In the genomic region with DNA sequence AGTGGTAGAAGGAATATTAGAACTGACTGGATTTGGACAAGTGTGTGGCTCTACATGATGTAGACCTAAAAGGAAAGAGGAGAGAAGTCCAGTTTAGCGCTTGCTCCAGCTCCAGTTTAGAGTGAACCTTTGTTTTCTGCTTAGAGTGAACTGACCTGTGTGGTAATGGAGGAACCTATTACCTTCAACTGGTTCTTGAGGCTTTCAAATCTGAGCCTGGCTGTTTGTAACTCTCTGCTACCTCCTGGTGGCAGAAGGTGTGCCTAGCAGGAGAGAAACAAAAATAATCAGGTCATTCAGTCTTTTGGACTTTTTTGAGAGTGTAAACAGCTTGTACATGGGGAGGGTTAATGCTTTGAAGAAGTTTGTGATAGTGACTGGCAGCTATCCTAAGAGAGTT, we compare ENCODE assay signal across 10 mouse cellular contexts. TPM values are rescaled to one million over a fixed set of nuclear protein-coding genes. Genes with fewer than 3 reads are reported as not detected.
A peak's percentile ranks its signal among the peaks of the same experiment; 100 is the strongest.
DNase-seq lines count a peak whose midpoint lies in the region; ATAC-seq and TF ChIP-seq lines count a peak whose summit lies in the region.
"Had no signal": no experiment of that assay in that cellular context is flagged by ENCODE, and none has a peak within 500 bp of the region (broad histone marks: within the 10 kb centered on the region; RNA-seq: fewer than 3 reads in every experiment).

No protein-coding gene starts in this region.

- 54% methylated on average over 1 of the region's 1 CpGs for WGBS in kidney, embryonic 14.5 days
- WGBS in forebrain, embryonic 12.5 days = 11% methylated on average over 1 of the region's 1 CpGs
- WGBS in midbrain, embryonic 13.5 days = 53% methylated on average over 1 of the region's 1 CpGs

- H3K27me3 ChIP-seq in kidney, embryonic 14.5 days (ENCODE audit: control insufficient read depth, insufficient read depth, low read length) = no peaks in the 10 kb centered on the region
- no peaks in the 10 kb centered on the region for H3K27me3 ChIP-seq in E14TG2a.4 (ENCODE audit: insufficient read depth, low read length)
- H3K27me3 ChIP-seq in forebrain, embryonic 12.5 days = no peaks in the 10 kb centered on the region
- H3K27me3 ChIP-seq in midbrain, embryonic 13.5 days = no peaks in the 10 kb centered on the region
- H3K27me3 ChIP-seq: embryonic facial prominence, embryonic 13.5 days had no signal

- H3K9me3 ChIP-seq in kidney, embryonic 14.5 days (ENCODE audit: control insufficient read depth, low read length) = no peaks in the 10 kb centered on the region
- H3K9me3 ChIP-seq in E14TG2a.4 (ENCODE audit: low read length) = no peaks in the 10 kb centered on the region
- no peaks in the 10 kb centered on the region for H3K9me3 ChIP-seq in forebrain, embryonic 12.5 days
- no peaks in the 10 kb centered on the region for H3K9me3 ChIP-seq in midbrain, embryonic 13.5 days
- H3K9me3 ChIP-seq: embryonic facial prominence, embryonic 13.5 days had no signal

- H3K4me2 ChIP-seq in kidney, embryonic 14.5 days (replicated peaks; ENCODE audit: low read depth, low read length) = no peak overlapping the region
- H3K4me2 ChIP-seq in forebrain, embryonic 12.5 days = no peak overlapping the region
- no peak overlapping the region for H3K4me2 ChIP-seq in midbrain, embryonic 13.5 days (replicated peaks)
- H3K4me2 ChIP-seq: embryonic facial prominence, embryonic 13.5 days had no signal

- H3K9ac ChIP-seq in kidney, embryonic 14.5 days (ENCODE audit: low read depth, low read length) = no peak overlapping the region
- H3K9ac ChIP-seq in forebrain, embryonic 12.5 days = no peak overlapping the region
- H3K9ac ChIP-seq in midbrain, embryonic 13.5 days (replicated peaks) = no peak overlapping the region
- H3K9ac ChIP-seq: embryonic facial prominence, embryonic 13.5 days had no signal

- no peak for TF ChIP-seq POLR2A in brain, embryonic 14.5 days (IDR thresholded peaks at IDR 0.05; ENCODE audit: borderline replicate concordance, extremely low read depth, insufficient read depth, insufficient read length, poor library complexity, severe bottlenecking)

- ATAC-seq in kidney, embryonic 14.5 days (ENCODE audit: low FRiP score, low TSS enrichment) = no peak
- ATAC-seq in forebrain, embryonic 12.5 days (ENCODE audit: low FRiP score) = peak; percentile 54; the same call in 1 of the 2 replicates
- peak; percentile 59; the same call in 1 of the 2 replicates for ATAC-seq in midbrain, embryonic 13.5 days

- DNase-seq in kidney, adult 11 months = peak; percentile 26
- peak; percentile 82 for DNase-seq in brain, embryonic 14.5 days (ENCODE audit: low read depth)
- DNase-seq in kidney, postnatal 10 days = peak; percentile 60
- peak; percentile 72 for DNase-seq in thymus, postnatal 0 days (ENCODE audit: low spot score)

- peak; percentile 86 for TF ChIP-seq CTCF in E14TG2a.4 (conservative IDR thresholded peaks at IDR 0.05; ENCODE audit: low read length)
- TF ChIP-seq CTCF in brain, embryonic 14.5 days (IDR thresholded peaks at IDR 0.05; ENCODE audit: borderline replicate concordance, extremely low read depth, insufficient read depth, insufficient read length) = peak; percentile 78; the same call in 1 of the 2 replicates

- no peaks in the 10 kb centered on the region for H3K36me3 ChIP-seq in kidney, embryonic 14.5 days (ENCODE audit: control insufficient read depth, insufficient read depth, low read length)
- peaks cover 7% of the 10 kb centered on the region for H3K36me3 ChIP-seq in E14TG2a.4 (ENCODE audit: insufficient read depth, low read length)
- H3K36me3 ChIP-seq in forebrain, embryonic 12.5 days (replicated peaks) = peaks cover 41% of the 10 kb centered on the region
- H3K36me3 ChIP-seq in midbrain, embryonic 13.5 days = peaks cover 44% of the 10 kb centered on the region
- H3K36me3 ChIP-seq: embryonic facial prominence, embryonic 13.5 days had no signal

- H3K4me1 ChIP-seq in kidney, embryonic 14.5 days (ENCODE audit: control insufficient read depth, insufficient read depth, low read length) = no peaks in the 10 kb centered on the region
- H3K4me1 ChIP-seq in E14TG2a.4 (replicated peaks; ENCODE audit: low read depth, low read length) = no peaks in the 10 kb centered on the region
- H3K4me1 ChIP-seq in forebrain, embryonic 12.5 days = no peaks in the 10 kb centered on the region
- no peaks in the 10 kb centered on the region for H3K4me1 ChIP-seq in midbrain, embryonic 13.5 days (replicated peaks)

- no peak overlapping the region for H3K4me3 ChIP-seq in kidney, embryonic 14.5 days (ENCODE audit: low read length)
- H3K4me3 ChIP-seq in E14TG2a.4 (replicated peaks; ENCODE audit: low read length) = no peak overlapping the region
- H3K4me3 ChIP-seq in forebrain, embryonic 12.5 days (replicated peaks) = no peak overlapping the region
- H3K4me3 ChIP-seq in midbrain, embryonic 13.5 days (replicated peaks) = no peak overlapping the region
- H3K4me3 ChIP-seq: embryonic facial prominence, embryonic 13.5 days had no signal

- no peak overlapping the region for H3K27ac ChIP-seq in kidney, embryonic 14.5 days (ENCODE audit: low read depth, low read length)
- no peak overlapping the region for H3K27ac ChIP-seq in forebrain, embryonic 12.5 days
- no peak overlapping the region; the same call in 1 of the 2 replicates for H3K27ac ChIP-seq in midbrain, embryonic 13.5 days
- H3K27ac ChIP-seq: embryonic facial prominence, embryonic 13.5 days; macrophage had no signal

RNA-seq across cellular contexts. Expression of gene Slain1, which starts 44.3 kb away (rescaled TPM):
- polyA plus RNA-seq in kidney, embryonic 14.5 days (2014; fragmentation: Nextera tagmentation; extraction: Ambion mirVana) = 4.0 and 5.8 TPM in 2 replicates
- polyA plus RNA-seq in brain, embryonic 14.5 days (2012; rRNA removed) = 73.9 and 93.0 TPM in 2 replicates
- 27.8 and 29.5 TPM in 2 replicates for polyA plus RNA-seq in forebrain, embryonic 12.5 days (2016; fragmentation: Nextera tagmentation; extraction: Ambion mirVana)
- polyA plus RNA-seq in midbrain, embryonic 13.5 days (2015; fragmentation: Nextera tagmentation; extraction: Ambion mirVana) = 11.1 and 17.3 TPM in 2 replicates
- 12.5 and 15.6 TPM in 2 replicates for polyA plus RNA-seq in thymus, postnatal 0 days (2015; fragmentation: Nextera tagmentation; extraction: Ambion mirVana)

Comparison
In these comparisons a context has a peak if more than half of its experiments do, and no peak if none do; other contexts are left out.
1. DNase-seq: peak in every context shown above with its lines; median percentile 82 in brain, embryonic 14.5 days; 72 in thymus, postnatal 0 days; 60 in kidney, postnatal 10 days; 26 in kidney, adult 11 months.